Mouse (Mus musculus): ENCODE measurements around the gene Wdtc1. TPM values are rescaled to one million over a fixed set of nuclear protein-coding genes. Genes with fewer than 3 reads are reported as not detected.

Gene Wdtc1
- 49.1 and 50.3 TPM in 2 replicates for polyA plus RNA-seq (2012; rRNA removed)

GRCm38 (mm10) chr4:133353367-133354365 is at the start of gene Wdtc1:
Gene Wdtc1 (minus strand): TSS chr4:133353481.
- no peak within 1 kb of the TSS for H3K4me3 ChIP-seq (replicated peaks; ENCODE audit: extremely low read depth, low read depth, low read length)
- no peak for TF ChIP-seq CTCF (IDR thresholded peaks at IDR 0.05; ENCODE audit: insufficient read depth, low read length)
- TF ChIP-seq POLR2A (IDR thresholded peaks at IDR 0.05; ENCODE audit: borderline replicate concordance, extremely low read depth, low read depth, low read length), result no peak
- no peak for DNase-seq
- H3K4me1 ChIP-seq (ENCODE audit: control insufficient read depth, insufficient read depth, low read length), result no peaks in the 10 kb centered on the region
- WGBS, result 82% methylated on average over 23 of the region's 23 CpGs

GRCm38 (mm10) chr4:133402011-133402410 is 48.7 kb upstream of the Wdtc1 start:
- WGBS, result 36% methylated on average over 13 of the region's 13 CpGs
- TF ChIP-seq CTCF (IDR thresholded peaks at IDR 0.05; ENCODE audit: insufficient read depth, low read length) (no peak), POLR2A (IDR thresholded peaks at IDR 0.05; ENCODE audit: borderline replicate concordance, extremely low read depth, low read depth, low read length) (no peak)
- peaks cover 12% of the 10 kb centered on the region for H3K4me1 ChIP-seq (ENCODE audit: control insufficient read depth, insufficient read depth, low read length)
- no peak for DNase-seq
- H3K4me3 ChIP-seq (replicated peaks; ENCODE audit: extremely low read depth, low read depth, low read length), result no peak overlapping the region

- DNase-seq, result no peak
- 65% methylated on average over 7 of the region's 7 CpGs for WGBS
- Histone ChIP-seq H3K4me1 (ENCODE audit: control insufficient read depth, insufficient read depth, low read length) (peaks cover 3% of the 10 kb centered on the region), H3K4me3 (replicated peaks; ENCODE audit: extremely low read depth, low read depth, low read length) (no peak overlapping the region)
- TF ChIP-seq POLR2A (IDR thresholded peaks at IDR 0.05; ENCODE audit: borderline replicate concordance, extremely low read depth, low read depth, low read length), result no peak
- no peak for TF ChIP-seq CTCF (IDR thresholded peaks at IDR 0.05; ENCODE audit: insufficient read depth, low read length)
Measured at GRCm38 (mm10) chr4:133400098-133400497, 46.8 kb upstream of the Wdtc1 start.

- H3K4me1 ChIP-seq (ENCODE audit: control insufficient read depth, insufficient read depth, low read length), result peaks cover 6% of the 10 kb centered on the region
- TF ChIP-seq POLR2A (IDR thresholded peaks at IDR 0.05; ENCODE audit: borderline replicate concordance, extremely low read depth, low read depth, low read length), result no peak
- no peak for TF ChIP-seq CTCF (IDR thresholded peaks at IDR 0.05; ENCODE audit: insufficient read depth, low read length)
- H3K4me3 ChIP-seq (replicated peaks; ENCODE audit: extremely low read depth, low read depth, low read length), result no peak overlapping the region
- 69% methylated on average over 6 of the region's 6 CpGs for WGBS
- no peak for DNase-seq
Measured at GRCm38 (mm10) chr4:133399509-133399908, 46.2 kb upstream of the Wdtc1 start.

- DNase-seq, result no peak
- no peak overlapping the region for H3K4me3 ChIP-seq (replicated peaks; ENCODE audit: extremely low read depth, low read depth, low read length)
- 76% methylated on average over 5 of the region's 5 CpGs for WGBS
- H3K4me1 ChIP-seq (ENCODE audit: control insufficient read depth, insufficient read depth, low read length), result peaks cover 6% of the 10 kb centered on the region
- TF ChIP-seq CTCF (IDR thresholded peaks at IDR 0.05; ENCODE audit: insufficient read depth, low read length), result no peak
- no peak for TF ChIP-seq POLR2A (IDR thresholded peaks at IDR 0.05; ENCODE audit: borderline replicate concordance, extremely low read depth, low read depth, low read length)
Measured at GRCm38 (mm10) chr4:133398619-133399018, 45.3 kb upstream of the Wdtc1 start.

- H3K4me1 ChIP-seq (ENCODE audit: control insufficient read depth, insufficient read depth, low read length), result peaks cover 6% of the 10 kb centered on the region
- DNase-seq, result no peak
- H3K4me3 ChIP-seq (replicated peaks; ENCODE audit: extremely low read depth, low read depth, low read length), result no peak overlapping the region
- WGBS, result 67% methylated on average over 8 of the region's 8 CpGs
- TF ChIP-seq CTCF (IDR thresholded peaks at IDR 0.05; ENCODE audit: insufficient read depth, low read length) (no peak), POLR2A (IDR thresholded peaks at IDR 0.05; ENCODE audit: borderline replicate concordance, extremely low read depth, low read depth, low read length) (no peak)
Measured at GRCm38 (mm10) chr4:133397961-133398360, 44.7 kb upstream of the Wdtc1 start.

GRCm38 (mm10) chr4:133397299-133397698 is 44.0 kb upstream of the Wdtc1 start:
- H3K4me1 ChIP-seq (ENCODE audit: control insufficient read depth, insufficient read depth, low read length), result peaks cover 6% of the 10 kb centered on the region
- no peak for DNase-seq
- no peak overlapping the region for H3K4me3 ChIP-seq (replicated peaks; ENCODE audit: extremely low read depth, low read depth, low read length)
- TF ChIP-seq CTCF (IDR thresholded peaks at IDR 0.05; ENCODE audit: insufficient read depth, low read length) (no peak), POLR2A (IDR thresholded peaks at IDR 0.05; ENCODE audit: borderline replicate concordance, extremely low read depth, low read depth, low read length) (no peak)
- 56% methylated on average over 5 of the region's 5 CpGs for WGBS

GRCm38 (mm10) chr4:133396079-133396478 is 42.8 kb upstream of the Wdtc1 start:
- DNase-seq, result no peak
- peaks cover 14% of the 10 kb centered on the region for H3K4me1 ChIP-seq (ENCODE audit: control insufficient read depth, insufficient read depth, low read length)
- WGBS, result 69% methylated on average over 2 of the region's 2 CpGs
- TF ChIP-seq POLR2A (IDR thresholded peaks at IDR 0.05; ENCODE audit: borderline replicate concordance, extremely low read depth, low read depth, low read length) (no peak), CTCF (IDR thresholded peaks at IDR 0.05; ENCODE audit: insufficient read depth, low read length) (no peak)
- no peak overlapping the region for H3K4me3 ChIP-seq (replicated peaks; ENCODE audit: extremely low read depth, low read depth, low read length)

- Histone ChIP-seq H3K4me1 (ENCODE audit: control insufficient read depth, insufficient read depth, low read length) (peaks cover 24% of the 10 kb centered on the region), H3K4me3 (replicated peaks; ENCODE audit: extremely low read depth, low read depth, low read length) (no peak overlapping the region)
- 76% methylated on average over 4 of the region's 4 CpGs for WGBS
- no peak for TF ChIP-seq POLR2A (IDR thresholded peaks at IDR 0.05; ENCODE audit: borderline replicate concordance, extremely low read depth, low read depth, low read length)
- no peak for TF ChIP-seq CTCF (IDR thresholded peaks at IDR 0.05; ENCODE audit: insufficient read depth, low read length)
- no peak for DNase-seq
Measured at GRCm38 (mm10) chr4:133394981-133395573, 41.8 kb upstream of the Wdtc1 start.
